Mouse (Mus musculus) bone marrow, adult 2 months (tissue): ENCODE results near the gene Nol4l.

Experiments
- CTCF ChIP-seq: fragments of 200-500 bp; IDR thresholded peaks from 2 replicates; pipeline ENCODE4 v1.5.1; 2011; ENCODE audit warnings: low read length, control low read depth; ENCODE audit not compliant: control insufficient read depth, insufficient read depth
- POLR2A ChIP-seq: fragments of 200-500 bp; IDR thresholded peaks from 2 replicates; pipeline ENCODE4 v1.6.1; 2011; ENCODE audit warnings: low read depth, mild to moderate bottlenecking, control low read depth, low read length, borderline replicate concordance; ENCODE audit not compliant: control insufficient read depth

DNA sequence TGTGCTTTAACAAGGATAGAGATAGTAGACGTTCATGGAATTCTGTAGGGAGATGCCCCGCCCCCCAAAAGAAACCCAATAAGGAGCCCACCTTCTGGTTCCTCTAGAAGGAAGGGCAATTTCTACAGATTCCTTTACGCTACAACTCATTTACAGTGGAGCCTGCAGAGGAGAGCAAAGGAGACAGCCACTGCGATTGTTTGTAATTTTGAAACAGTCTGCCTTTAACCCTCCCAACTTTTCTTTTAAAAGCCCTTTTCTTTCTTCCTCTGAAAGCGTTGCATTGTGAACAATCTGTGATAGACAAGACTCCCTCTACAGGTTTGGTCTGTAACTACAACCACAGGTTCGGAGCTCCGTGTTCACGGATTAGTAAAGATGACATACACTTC lies 83.8 kb downstream of the Nol4l start:
- TF ChIP-seq CTCF (0 out of 2 replicates have a peak, but pooled peaks have one; percentile 26), POLR2A (no peak)
